In the genomic region with DNA sequence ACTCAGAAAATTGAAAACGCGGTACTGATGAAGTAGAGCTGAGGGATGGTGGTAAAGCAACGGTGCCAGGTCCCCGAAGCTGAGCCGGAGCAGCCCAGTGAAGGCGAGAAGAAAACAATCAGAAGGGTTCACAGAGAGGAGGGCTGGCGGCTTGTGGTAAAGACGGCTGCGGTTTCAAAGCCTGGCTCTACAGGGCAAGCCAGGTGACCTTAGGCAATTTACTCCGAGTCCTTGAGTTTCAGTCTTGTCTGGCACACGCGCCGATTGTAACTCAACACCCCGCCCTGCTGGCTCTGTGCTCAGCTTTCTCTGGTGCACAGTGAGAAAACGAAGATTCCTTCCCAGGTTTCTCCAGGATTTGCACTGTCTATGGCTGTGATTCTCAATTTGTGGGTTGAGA, we compare ENCODE assay signal across 11 mouse cellular contexts. TPM values are rescaled to one million over a fixed set of nuclear protein-coding genes. Genes with fewer than 3 reads are reported as not detected.
DNase-seq lines count a peak whose midpoint lies in the region; TF ChIP-seq lines count a peak whose summit lies in the region.
"Had no signal": no experiment of that assay in that cellular context is flagged by ENCODE, and none has a peak within 500 bp of the region (broad histone marks: within the 10 kb centered on the region; RNA-seq: fewer than 3 reads in every experiment).

No protein-coding gene starts in this region.

- peak; percentile 41 to 65 for DNase-seq in lung, adult 18-20 months
- no peak for DNase-seq in lung, adult 2 months
- peak; percentile 8 for DNase-seq in brain, embryonic 14.5 days (ENCODE audit: low read depth)
- DNase-seq in gastrocnemius, postnatal 36 days: peak; percentile 64 to 68
- DNase-seq in lung, postnatal 36 days: peak; percentile 62
- DNase-seq in retina, postnatal 1 day: no peak
- no peak for DNase-seq in midbrain, embryonic 10.5 days (ENCODE audit: low spot score)
- no peak for DNase-seq in left cerebral cortex, adult 9 months (ENCODE audit: low spot score in 2 of 2)
- DNase-seq: cerebellum, adult 9-11 months; right cerebral cortex, adult 18-20 months had no signal

- no peak overlapping the region for H3K4me3 ChIP-seq in lung, adult 2 months (replicated peaks; ENCODE audit: extremely low read depth, low read depth, low read length)
- H3K4me3 ChIP-seq in midbrain, embryonic 10.5 days: no peak overlapping the region

- TF ChIP-seq CTCF in lung, adult 2 months (IDR thresholded peaks at IDR 0.05; ENCODE audit: insufficient read depth, low read length): no peak
- no peak for TF ChIP-seq CTCF in brain, embryonic 14.5 days (IDR thresholded peaks at IDR 0.05; ENCODE audit: borderline replicate concordance, extremely low read depth, insufficient read depth, insufficient read length)

- WGBS in lung, adult 2 months: 47% methylated on average over 15 of the region's 15 CpGs
- WGBS in midbrain, embryonic 10.5 days: 79% methylated on average over 15 of the region's 15 CpGs

- TF ChIP-seq POLR2A in lung, adult 2 months (IDR thresholded peaks at IDR 0.05; ENCODE audit: borderline replicate concordance, extremely low read depth, low read depth, low read length): no peak
- TF ChIP-seq POLR2A in brain, embryonic 14.5 days (IDR thresholded peaks at IDR 0.05; ENCODE audit: borderline replicate concordance, extremely low read depth, insufficient read depth, insufficient read length, poor library complexity, severe bottlenecking): no peak

- no peaks in the 10 kb centered on the region for H3K27me3 ChIP-seq in midbrain, embryonic 10.5 days (ENCODE audit: low read depth, poor library complexity, severe bottlenecking)

- H3K36me3 ChIP-seq in midbrain, embryonic 10.5 days: no peaks in the 10 kb centered on the region

- H3K4me1 ChIP-seq in lung, adult 2 months (ENCODE audit: control insufficient read depth, insufficient read depth, low read length): no peaks in the 10 kb centered on the region
- no peaks in the 10 kb centered on the region for H3K4me1 ChIP-seq in midbrain, embryonic 10.5 days

- intact Hi-C loops in gastrocnemius, postnatal 36 days (cut with DNase I): no loop called here

- H3K27ac ChIP-seq in midbrain, embryonic 10.5 days (replicated peaks): no peak overlapping the region

- H3K9me3 ChIP-seq in midbrain, embryonic 10.5 days (replicated peaks): peaks cover 5% of the 10 kb centered on the region; the same call in 1 of the 2 replicates

RNA-seq across cellular contexts. Expression of gene Mchr1, which starts 22.3 kb away (rescaled TPM):
- 1.0 and 1.4 TPM in 2 replicates for polyA plus RNA-seq in lung, adult 2 months (2012; rRNA removed)
- 3.1 and 3.3 TPM in 2 replicates for polyA plus RNA-seq in brain, embryonic 14.5 days (2012; rRNA removed)
- 1 to 10 TPM; 1.4 to 2.4 TPM for total RNA-seq in gastrocnemius, postnatal 36 days (2021)
- 0.43 and 1.0 TPM in 2 replicates for polyA plus RNA-seq in midbrain, embryonic 10.5 days (2016; fragmentation: Nextera tagmentation; extraction: Ambion mirVana)
- total RNA-seq: granulocyte monocyte progenitor cell, adult 5-6 weeks had no signal

RNA-seq across cellular contexts. Expression of gene Mrtfa, which starts 22.4 kb away (rescaled TPM):
- 32.8 and 39.0 TPM in 2 replicates for polyA plus RNA-seq in lung, adult 2 months (2012; rRNA removed)
- polyA plus RNA-seq in brain, embryonic 14.5 days (2012; rRNA removed): 20.5 and 42.8 TPM in 2 replicates
- total RNA-seq in gastrocnemius, postnatal 36 days (2021): 10 to 100 TPM; 17.6 to 21.5 TPM
- polyA plus RNA-seq in midbrain, embryonic 10.5 days (2016; fragmentation: Nextera tagmentation; extraction: Ambion mirVana): 20.5 and 23.0 TPM in 2 replicates

Comparison
In these comparisons a context has a peak if more than half of its experiments do, and no peak if none do; other contexts are left out.
1. DNase-seq: peak in lung, adult 18-20 months (2 of 2), brain, embryonic 14.5 days (single experiment), gastrocnemius, postnatal 36 days (2 of 2) and lung, postnatal 36 days (single experiment); none in lung, adult 2 months (single experiment), retina, postnatal 1 day (single experiment), midbrain, embryonic 10.5 days (single experiment) and left cerebral cortex, adult 9 months (0 of 2).